Mouse (Mus musculus): ENCODE measurements around the gene Ccl6. TPM values are rescaled to one million over a fixed set of nuclear protein-coding genes. Genes with fewer than 3 reads are reported as not detected.

Ccl6 gene
- total RNA-seq, 2 experiments from 2014 or later = 0.82 to 2.0 TPM

GRCm38 (mm10) chr11:83595669-83596455 lies 3.0 kb upstream of the Ccl6 start:
- DNase-seq = no peak

GRCm38 (mm10) chr11:83593453-83593852 lies 566 bp upstream of the Ccl6 start:
- no peak for DNase-seq

- no peak for DNase-seq
Measured at GRCm38 (mm10) chr11:83584232-83584631, 8.7 kb downstream of the Ccl6 start.

- no peak for DNase-seq
Measured at GRCm38 (mm10) chr11:83583450-83583754, 9.5 kb downstream of the Ccl6 start.

GRCm38 (mm10) chr11:83582626-83583449 lies 10.0 kb downstream of the Ccl6 start:
- no peak for DNase-seq

GRCm38 (mm10) chr11:83581626-83582610 lies 11.0 kb downstream of the Ccl6 start:
- DNase-seq = no peak

GRCm38 (mm10) chr11:83580699-83581232 lies 12.1 kb downstream of the Ccl6 start:
- no peak for DNase-seq

GRCm38 (mm10) chr11:83578999-83579398 lies 13.9 kb downstream of the Ccl6 start:
- DNase-seq = no peak

- DNase-seq = no peak
Measured at GRCm38 (mm10) chr11:83578186-83578760, 14.6 kb downstream of the Ccl6 start, which contains the start of gene Ccl9. Gene Ccl9, minus strand, starts transcription at chr11:83578636.

GRCm38 (mm10) chr11:83576927-83577555 lies 15.8 kb downstream of the Ccl6 start:
- no peak for DNase-seq

GRCm38 (mm10) chr11:83572834-83573233 lies 20.1 kb downstream of the Ccl6 start:
- no peak for DNase-seq

- no peak for DNase-seq
Measured at GRCm38 (mm10) chr11:83572223-83572622, 20.7 kb downstream of the Ccl6 start.

GRCm38 (mm10) chr11:83570189-83570588 lies 22.7 kb downstream of the Ccl6 start:
- DNase-seq = no peak

GRCm38 (mm10) chr11:83569249-83569648 lies 23.6 kb downstream of the Ccl6 start:
- DNase-seq = no peak

- DNase-seq = no peak
Measured at GRCm38 (mm10) chr11:83568786-83569185, 24.1 kb downstream of the Ccl6 start.

- no peak for DNase-seq
Measured at GRCm38 (mm10) chr11:83568061-83568460, 24.8 kb downstream of the Ccl6 start.

GRCm38 (mm10) chr11:83567311-83567710 lies 25.6 kb downstream of the Ccl6 start:
- DNase-seq = no peak

- no peak for DNase-seq
Measured at GRCm38 (mm10) chr11:83566617-83567016, 26.3 kb downstream of the Ccl6 start.

- no peak for DNase-seq
Measured at GRCm38 (mm10) chr11:83563754-83564153, 29.1 kb downstream of the Ccl6 start.

- no peak for DNase-seq
Measured at GRCm38 (mm10) chr11:83562311-83562887, 30.5 kb downstream of the Ccl6 start.

GRCm38 (mm10) chr11:83560405-83560804 lies 32.5 kb downstream of the Ccl6 start:
- DNase-seq = no peak

All from layer of hippocampus, postnatal 36 days (tissue).